Mouse (Mus musculus) stomach, postnatal 0 days (tissue): ENCODE measurements around the gene Dlk1.

Source experiments
- CTCF ChIP-seq: IDR thresholded peaks from 2 replicates; pipeline ENCODE4 v1.5.1; 2016; ENCODE audit warnings: antibody characterized with exemption, low read depth, mild to moderate bottlenecking, moderate library complexity
- EP300 ChIP-seq: optimal IDR thresholded peaks from 2 replicates; pipeline ENCODE3; 2016; ENCODE audit warnings: antibody characterized with exemption

GRCm38 (mm10) chr12:109406018-109406417 lies 46.6 kb upstream of the Dlk1 start:
- TF ChIP-seq CTCF (no peak), EP300 (no peak)
